Mouse (Mus musculus) myocyte (in vitro differentiated cells): ENCODE measurements at regions not wholly inside any gene's neighbourhood (a gene's known extent, or its start where the extent isn't known, plus 50 kb on each side); places are given as distances from the start of the nearest gene placed in this dataset.

ENCODE experiments used
- MYOD1 ChIP-seq, 3 experiments: IDR thresholded peaks; one replicate each; pipeline ENCODE4 v1.6.1; 2011; ENCODE audit warnings: control low read depth in 2 of 3, low read depth in 2 of 3, mild to moderate bottlenecking in 2 of 3, moderate library complexity in 1 of 3; ENCODE audit not compliant: insufficient read length in 2 of 3, control insufficient read depth in 1 of 3
- MYOG ChIP-seq, 3 experiments: IDR thresholded peaks; one replicate each; pipeline ENCODE4 v1.6.1; 2011; ENCODE audit warnings: control low read depth in 2 of 3, low read depth in 2 of 3, mild to moderate bottlenecking in 2 of 3; ENCODE audit not compliant: insufficient read length in 2 of 3, control insufficient read depth in 1 of 3, insufficient read depth in 1 of 3
- POLR2A ChIP-seq: IDR thresholded peaks from one replicate; pipeline ENCODE4 v1.6.1; 2011; ENCODE audit warnings: low read depth, mild to moderate bottlenecking, control low read depth, moderate library complexity; ENCODE audit not compliant: insufficient read length

GRCm38 (mm10) chr13:48402316-48402715, 110.9 kb downstream of the Zfp169 start:
- TF ChIP-seq MYOD1 (IDR thresholded peaks at IDR 0.05; ENCODE audit: control insufficient read depth in 1 of 3, insufficient read length in 2 of 3, low read depth in 2 of 3) (no peak), POLR2A (no peak), MYOG (IDR thresholded peaks at IDR 0.05; ENCODE audit: control insufficient read depth in 1 of 3, insufficient read depth in 1 of 3, insufficient read length in 2 of 3, low read depth in 2 of 3) (no peak)
